Comparison of ENCODE assay signal across 8 mouse cellular contexts in the genomic region with DNA sequence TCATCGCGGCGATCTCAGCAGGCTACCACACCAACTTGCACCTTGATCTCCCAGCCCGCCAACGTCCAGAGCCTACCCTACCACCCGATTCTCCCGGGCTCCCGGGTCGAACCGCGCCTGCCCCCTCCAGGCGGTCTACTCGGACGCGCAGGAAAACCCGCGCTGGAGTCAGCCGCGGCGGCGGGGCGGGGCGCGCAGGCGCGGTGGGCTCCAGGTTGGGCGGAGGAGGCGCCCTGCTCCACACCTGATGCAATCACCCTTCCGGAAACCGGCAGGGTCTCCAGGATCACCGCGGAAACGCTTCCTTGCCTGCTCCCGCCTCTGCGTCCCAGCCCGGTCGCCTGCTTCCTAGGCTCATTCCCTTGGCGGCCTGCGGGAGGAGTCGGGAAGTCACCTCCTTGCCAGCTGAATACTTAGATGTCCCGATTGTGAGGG. TPM values are rescaled to one million over a fixed set of nuclear protein-coding genes. Genes with fewer than 3 reads are reported as not detected.
A peak's percentile ranks its signal among the peaks of the same experiment; 100 is the strongest.
DNase-seq lines count a peak whose midpoint lies in the region; ATAC-seq lines count a peak whose summit lies in the region.

No protein-coding gene starts in this region.

- 0 out of 2 replicates have a peak, but pooled peaks cover 8% of the 10 kb centered on the region for H3K27me3 ChIP-seq in embryonic facial prominence, embryonic 10.5 days (replicated peaks; ENCODE audit: low read depth, poor library complexity, severe bottlenecking)
- H3K27me3 ChIP-seq in limb, embryonic 10.5 days (ENCODE audit: low read depth, poor library complexity, severe bottlenecking), result no peaks in the 10 kb centered on the region
- H3K27me3 ChIP-seq in midbrain, embryonic 13.5 days, result 0 out of 2 replicates have a peak, but pooled peaks cover 3% of the 10 kb centered on the region

- H3K9me3 ChIP-seq in embryonic facial prominence, embryonic 10.5 days, result no peaks in the 10 kb centered on the region
- H3K9me3 ChIP-seq in limb, embryonic 10.5 days (replicated peaks), result no peaks in the 10 kb centered on the region
- no peaks in the 10 kb centered on the region for H3K9me3 ChIP-seq in midbrain, embryonic 13.5 days

- H3K4me3 ChIP-seq in embryonic facial prominence, embryonic 10.5 days, result peak overlapping the region; percentile 71
- peak overlapping the region; percentile 69 for H3K4me3 ChIP-seq in limb, embryonic 10.5 days
- H3K4me3 ChIP-seq in midbrain, embryonic 13.5 days (replicated peaks), result peak overlapping the region; percentile 56

- ATAC-seq in midbrain, embryonic 13.5 days, result peak; percentile 59
- no peak for ATAC-seq in inflammation-experienced regulatory T-cells, adult 6 months

- WGBS in embryonic facial prominence, embryonic 10.5 days, result under 1% methylated on average over 41 of the region's 41 CpGs
- under 1% methylated on average over 41 of the region's 41 CpGs for WGBS in limb, embryonic 10.5 days
- 0% methylated on average over 41 of the region's 41 CpGs for WGBS in midbrain, embryonic 13.5 days

- peak; percentile 74 to 79 for DNase-seq in adrenal gland, postnatal 4 days (ENCODE audit: low spot score in 2 of 2)
- DNase-seq in embryonic facial prominence, embryonic 10.5 days (ENCODE audit: low spot score), result peak; percentile 93
- DNase-seq in heart, adult 11 months, result peak; percentile 99
- DNase-seq in kidney, adult 18-20 months, result peak; percentile 93
- DNase-seq in limb, embryonic 10.5 days (ENCODE audit: low spot score), result peak; percentile 90
- peak; percentile 26 to 33 for DNase-seq in spleen, postnatal 36 days (ENCODE audit: low spot score in 2 of 2)

- no peaks in the 10 kb centered on the region for H3K36me3 ChIP-seq in embryonic facial prominence, embryonic 10.5 days (replicated peaks)
- H3K36me3 ChIP-seq in limb, embryonic 10.5 days, result no peaks in the 10 kb centered on the region
- H3K36me3 ChIP-seq in midbrain, embryonic 13.5 days, result no peaks in the 10 kb centered on the region

- peak overlapping the region; percentile 75 for H3K4me2 ChIP-seq in midbrain, embryonic 13.5 days (replicated peaks)

- H3K9ac ChIP-seq in midbrain, embryonic 13.5 days (replicated peaks), result peak overlapping the region; percentile 74

- peaks cover 44% of the 10 kb centered on the region for H3K4me1 ChIP-seq in embryonic facial prominence, embryonic 10.5 days
- peaks cover 49% of the 10 kb centered on the region for H3K4me1 ChIP-seq in limb, embryonic 10.5 days
- peaks cover 40% of the 10 kb centered on the region for H3K4me1 ChIP-seq in midbrain, embryonic 13.5 days (replicated peaks)

- peak overlapping the region; percentile 85 for H3K27ac ChIP-seq in embryonic facial prominence, embryonic 10.5 days (replicated peaks)
- peak overlapping the region; percentile 88 for H3K27ac ChIP-seq in limb, embryonic 10.5 days
- peak overlapping the region; percentile 75 for H3K27ac ChIP-seq in midbrain, embryonic 13.5 days

RNA-seq across cellular contexts. Expression of gene Apbb2, which starts 1.6 kb away (rescaled TPM):
- 10 to 100 TPM; 69.4 to 79.6 TPM for total RNA-seq in adrenal gland, postnatal 4 days (2021)
- polyA plus RNA-seq in embryonic facial prominence, embryonic 10.5 days (2016; fragmentation: Nextera tagmentation; extraction: Ambion mirVana), result 30.7 and 36.8 TPM in 2 replicates
- 26.6 and 37.3 TPM in 2 replicates for polyA plus RNA-seq in limb, embryonic 10.5 days (2016; fragmentation: Nextera tagmentation; extraction: Ambion mirVana)
- 93.4 and 94.6 TPM in 2 replicates for polyA plus RNA-seq in midbrain, embryonic 13.5 days (2015; fragmentation: Nextera tagmentation; extraction: Ambion mirVana)
- polyA plus RNA-seq in inflammation-experienced regulatory T-cells, adult 6 months (2017; shearing (Covaris generic)), result under 1 TPM; 0.42 to 0.80 (median 0.55) TPM

RNA-seq across cellular contexts. Expression of gene Uchl1, which starts 55.7 kb away (rescaled TPM):
- total RNA-seq in adrenal gland, postnatal 4 days (2021), result 100 to 1,000 TPM; 219 to 249 TPM
- 128 and 137 TPM in 2 replicates for polyA plus RNA-seq in embryonic facial prominence, embryonic 10.5 days (2016; fragmentation: Nextera tagmentation; extraction: Ambion mirVana)
- 25.7 and 33.5 TPM in 2 replicates for polyA plus RNA-seq in limb, embryonic 10.5 days (2016; fragmentation: Nextera tagmentation; extraction: Ambion mirVana)
- polyA plus RNA-seq in midbrain, embryonic 13.5 days (2015; fragmentation: Nextera tagmentation; extraction: Ambion mirVana), result 1,181 and 1,187 TPM in 2 replicates
- polyA plus RNA-seq in inflammation-experienced regulatory T-cells, adult 6 months (2017; shearing (Covaris generic)), result under 1 TPM in 1 of 3 experiments, not detected in 2; 0.87 TPM

Comparison
In these comparisons a context has a peak if more than half of its experiments do, and no peak if none do; other contexts are left out.
1. DNase-seq: peak in every context shown above with its lines; median percentile 99 in heart, adult 11 months; 93 in embryonic facial prominence, embryonic 10.5 days; 93 in kidney, adult 18-20 months; 90 in limb, embryonic 10.5 days; 76 in adrenal gland, postnatal 4 days; 30 in spleen, postnatal 36 days.
2. RNA of gene Apbb2, which starts 1.6 kb away (polyA plus RNA-seq): 93.4 to 94.6 TPM in midbrain, embryonic 13.5 days, 26.6 to 37.3 TPM in limb, embryonic 10.5 days and 30.7 to 36.8 TPM in embryonic facial prominence, embryonic 10.5 days; 0.42 to 0.80 TPM in inflammation-experienced regulatory T-cells, adult 6 months; every median in the first group is over 10 times any median in the second.
3. RNA of gene Uchl1, which starts 55.7 kb away (polyA plus RNA-seq): 1,181 to 1,187 TPM in midbrain, embryonic 13.5 days, 128 to 137 TPM in embryonic facial prominence, embryonic 10.5 days and 25.7 to 33.5 TPM in limb, embryonic 10.5 days; 0.87 TPM in inflammation-experienced regulatory T-cells, adult 6 months; every median in the first group is over 10 times any median in the second.
4. Peak in every context shown above with its lines, with median percentiles within 50 percentile points of each other: H3K27ac ChIP-seq and H3K4me3 ChIP-seq.